Mouse (Mus musculus) mesoderm, embryonic 11.5 days (tissue): ENCODE measurements around the gene Otos.

ENCODE experiments used
- DNase-seq: peaks from one replicate; pipeline ENCODE4 v3.0.0-alpha.2; 2012; ENCODE audit warnings: low read depth, low spot score

Gene Otos

GRCm38 (mm10) chr1:92611008-92611407 lies 37.6 kb downstream of the Otos start:
- peak; percentile 70 for DNase-seq

- no peak for DNase-seq
These were observed 40.9 kb downstream of the Otos start for GRCm38 (mm10) chr1:92607711-92608110.

DNA sequence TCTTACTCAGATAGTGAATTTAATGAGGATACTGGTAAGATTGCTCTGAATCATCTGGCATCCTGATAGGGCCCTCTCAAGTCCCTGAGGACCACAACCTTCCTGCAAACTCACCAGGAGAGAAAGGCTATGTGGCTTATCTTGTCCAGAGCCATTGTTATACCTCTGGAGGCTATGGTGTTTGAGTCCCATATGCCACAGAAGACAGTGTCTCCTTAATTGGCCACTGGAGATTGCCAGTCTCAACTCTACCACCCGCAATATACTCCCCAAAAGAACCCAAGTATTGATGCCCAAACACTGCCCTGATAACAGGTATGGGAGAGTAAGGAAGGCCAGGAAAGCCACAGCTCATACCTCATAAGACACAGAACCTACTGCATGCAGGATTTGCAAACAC lies 43.2 kb downstream of the Otos start, which contains the start of gene Olfr1410:
Gene Olfr1410, plus strand, starts transcription at position 301 of the 400 bp plus-strand sequence.
- DNase-seq, result no peak

GRCm38 (mm10) chr1:92596019-92596418 lies 52.6 kb downstream of the Otos start:
- no peak for DNase-seq
